Mouse (Mus musculus) retina, postnatal 1 day (tissue): Measurements from ENCODE around the gene Adap2.
"Not testable (repeated sequence)": the region's sequence is repeated elsewhere in the genome, so short reads cannot be mapped to it uniquely, and the experiment has no call there.

Experiments
- DNase-seq: peaks from one replicate; pipeline ENCODE4 v3.0.0-alpha.2; 2012

Adap2 gene

DNA sequence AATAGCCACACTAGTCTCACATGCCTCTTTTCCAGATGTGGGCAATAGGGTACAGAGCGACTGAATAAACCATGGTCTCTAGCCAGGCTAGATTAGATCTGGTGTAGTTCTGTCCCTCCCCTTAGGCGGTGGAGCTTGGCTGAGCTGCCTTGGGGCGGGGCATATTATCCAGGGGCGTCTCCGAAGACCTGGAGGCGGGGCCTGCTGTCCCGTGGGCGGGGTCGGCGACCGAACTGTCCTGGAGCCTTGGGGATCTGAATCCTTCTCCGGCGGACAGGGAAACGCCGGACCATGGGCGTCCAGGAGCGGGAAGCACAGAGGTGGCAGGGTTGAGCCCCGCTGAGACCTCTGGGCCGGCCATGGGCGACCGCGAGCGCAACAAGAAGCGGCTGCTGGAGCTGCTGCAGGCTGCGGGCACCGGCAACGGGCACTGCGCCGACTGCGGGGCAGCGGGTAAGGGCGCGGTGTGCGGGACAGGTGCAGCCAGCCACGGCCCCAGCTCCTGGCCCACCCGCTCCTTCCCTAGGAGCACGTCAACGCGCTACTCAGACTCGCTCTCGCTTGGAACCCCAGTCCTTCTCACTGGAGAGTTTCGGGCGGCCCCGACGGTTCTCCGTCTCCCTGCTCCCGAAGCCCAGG, at the start of gene Adap2:
TSS of gene Adap2 (plus strand) at position 249 of the 639 bp plus-strand sequence.
- peak; percentile 86 for DNase-seq

DNA sequence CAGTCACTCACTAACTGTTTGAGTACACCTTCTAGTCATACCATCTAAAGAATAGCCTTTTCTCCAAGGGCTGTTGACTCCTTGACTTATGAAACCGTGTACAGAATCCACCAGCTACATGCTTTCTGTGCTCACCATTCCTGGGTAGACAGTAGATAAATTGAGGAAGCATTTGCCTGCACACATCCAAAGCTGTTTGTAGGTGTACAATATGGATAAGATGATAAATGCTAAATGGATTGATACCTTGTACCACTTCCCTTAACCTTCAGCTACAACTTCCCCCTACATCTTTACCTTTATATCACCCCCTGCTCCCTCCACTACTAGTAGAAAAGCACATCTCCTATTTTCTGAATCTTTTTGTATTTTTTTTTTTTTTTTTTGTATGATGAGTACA, 49.5 kb upstream of the Adap2 start:
- no peak for DNase-seq

DNA sequence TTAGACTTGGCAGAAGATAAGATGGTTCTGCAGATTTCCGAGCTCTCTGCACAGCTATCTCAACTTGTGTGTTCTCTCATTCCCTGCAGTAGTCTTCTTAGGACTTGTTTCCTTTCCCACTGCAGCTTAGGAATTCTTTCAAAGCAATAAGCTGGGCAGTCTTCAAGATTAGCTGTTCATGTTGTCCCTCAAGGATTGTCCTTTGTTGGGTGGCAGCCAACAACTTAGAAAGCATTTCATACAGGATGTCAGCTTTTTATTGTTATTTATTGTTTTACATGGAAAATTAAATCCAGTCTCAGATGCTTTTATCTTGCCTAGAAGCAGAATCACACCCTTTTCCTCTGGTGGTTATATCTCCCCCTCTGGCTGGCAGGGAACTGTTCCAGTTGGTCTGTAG, 37.5 kb upstream of the Adap2 start:
- DNase-seq, result no peak

DNA sequence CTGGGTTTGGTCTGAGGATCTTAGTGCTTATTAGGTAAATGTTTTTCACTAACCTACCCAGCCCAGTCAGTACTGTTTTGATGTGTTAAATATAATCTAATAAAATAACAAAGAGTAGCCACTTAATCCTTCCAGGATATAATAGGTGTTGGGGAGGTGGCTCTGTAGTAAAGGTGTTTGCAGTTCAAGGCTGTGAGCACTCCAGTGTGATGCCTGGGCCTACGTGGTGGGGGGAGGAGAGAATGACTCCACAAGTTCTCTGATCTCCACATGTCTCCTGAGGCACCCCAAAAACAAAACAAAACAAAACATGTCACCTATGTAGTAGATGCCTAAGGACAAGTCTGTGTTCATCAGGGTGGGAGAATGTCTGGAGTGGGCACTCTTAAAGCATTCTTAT, 21.9 kb upstream of the Adap2 start:
- no peak for DNase-seq

DNA sequence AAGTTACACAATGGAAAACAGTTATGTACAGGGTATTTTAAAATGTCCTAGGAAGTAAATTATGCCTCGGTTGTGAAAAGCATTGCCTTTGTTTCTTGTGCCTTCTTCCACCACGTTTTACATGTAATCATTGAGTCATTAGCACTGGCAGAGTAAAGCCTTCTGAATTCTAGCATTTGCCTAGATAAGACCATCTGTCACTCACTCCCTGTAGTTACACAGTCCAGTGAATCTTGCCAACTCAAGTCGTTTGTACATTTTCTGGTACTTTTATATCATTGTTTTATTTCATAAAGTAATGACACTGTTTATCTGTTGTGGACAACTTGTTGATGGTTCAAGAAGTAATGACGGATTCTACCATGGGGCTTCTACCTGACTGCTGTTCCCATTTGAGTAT, 19.2 kb upstream of the Adap2 start:
- no peak for DNase-seq

DNA sequence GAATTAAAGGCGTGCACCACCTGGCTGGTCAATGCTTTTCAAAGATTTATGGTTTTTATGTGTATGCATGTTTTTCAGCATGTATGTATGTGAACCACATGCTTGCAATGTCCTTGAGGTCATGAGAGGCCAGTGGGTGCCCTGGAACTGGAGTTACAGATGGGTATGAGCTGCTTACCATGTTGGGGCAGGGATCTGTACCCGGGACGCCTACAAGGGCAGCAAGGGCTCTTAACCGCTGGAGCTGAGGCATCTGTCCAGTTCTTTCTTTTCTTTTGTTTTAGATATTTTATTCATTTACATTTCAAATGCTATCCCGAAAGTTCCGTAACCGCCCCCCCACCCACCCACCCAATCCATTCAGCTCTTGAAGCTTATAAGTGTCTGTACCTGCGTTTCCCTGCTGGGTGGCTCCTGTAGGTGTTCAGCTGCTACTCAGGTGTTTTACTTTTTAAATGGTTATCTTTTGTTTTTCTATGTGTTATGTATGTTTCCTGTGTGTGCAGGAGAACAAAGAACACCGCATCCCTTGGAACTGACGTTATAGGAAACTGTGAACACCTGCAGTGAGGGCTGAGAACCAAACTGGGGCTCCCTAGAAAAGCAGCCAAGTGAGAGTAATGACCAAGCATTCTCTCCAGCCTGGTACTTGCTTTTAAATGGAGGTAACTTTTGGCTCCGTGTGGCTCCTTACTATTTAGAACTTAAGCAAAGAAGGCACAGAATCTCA, 17.8 kb upstream of the Adap2 start:
- no peak for DNase-seq

DNA sequence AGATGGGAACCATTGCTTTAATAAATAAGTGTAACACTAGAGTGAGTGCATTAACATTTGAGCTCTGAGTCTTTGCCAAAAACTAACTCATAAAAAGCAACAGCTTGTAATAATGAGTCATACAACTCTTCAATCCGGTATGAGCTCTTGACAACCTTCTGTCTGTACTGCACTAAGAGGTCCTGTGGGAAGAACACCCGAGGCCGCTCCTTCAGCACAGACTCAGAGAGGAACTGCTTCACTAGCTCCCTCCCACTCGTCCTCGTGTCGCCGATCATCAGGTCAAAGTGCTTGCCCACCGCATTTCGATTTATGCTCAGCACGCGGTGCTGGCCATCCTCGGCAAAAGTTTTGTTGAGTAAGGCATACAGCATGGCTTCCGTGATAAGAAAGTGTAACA, 17.1 kb upstream of the Adap2 start:
- no peak for DNase-seq

DNA sequence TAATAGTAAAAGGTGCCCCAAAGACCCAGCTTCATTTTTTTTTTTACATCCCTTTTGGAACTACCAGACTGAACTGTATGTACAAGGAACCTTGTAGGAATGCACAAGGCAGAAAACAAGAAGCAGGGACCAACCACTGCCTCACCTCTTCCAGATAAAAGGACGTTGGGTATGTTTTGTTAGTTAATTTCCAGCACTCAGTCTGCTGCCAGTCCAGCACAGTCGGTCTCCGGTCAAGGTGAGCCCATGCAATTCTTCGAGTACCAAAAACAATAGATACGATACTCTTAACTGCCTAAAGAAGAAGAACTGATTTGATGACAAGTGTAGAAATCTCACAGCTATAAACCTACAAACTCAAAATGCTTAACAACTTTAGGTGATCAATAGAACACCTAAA, 16.1 kb upstream of the Adap2 start:
- DNase-seq, result no peak

DNA sequence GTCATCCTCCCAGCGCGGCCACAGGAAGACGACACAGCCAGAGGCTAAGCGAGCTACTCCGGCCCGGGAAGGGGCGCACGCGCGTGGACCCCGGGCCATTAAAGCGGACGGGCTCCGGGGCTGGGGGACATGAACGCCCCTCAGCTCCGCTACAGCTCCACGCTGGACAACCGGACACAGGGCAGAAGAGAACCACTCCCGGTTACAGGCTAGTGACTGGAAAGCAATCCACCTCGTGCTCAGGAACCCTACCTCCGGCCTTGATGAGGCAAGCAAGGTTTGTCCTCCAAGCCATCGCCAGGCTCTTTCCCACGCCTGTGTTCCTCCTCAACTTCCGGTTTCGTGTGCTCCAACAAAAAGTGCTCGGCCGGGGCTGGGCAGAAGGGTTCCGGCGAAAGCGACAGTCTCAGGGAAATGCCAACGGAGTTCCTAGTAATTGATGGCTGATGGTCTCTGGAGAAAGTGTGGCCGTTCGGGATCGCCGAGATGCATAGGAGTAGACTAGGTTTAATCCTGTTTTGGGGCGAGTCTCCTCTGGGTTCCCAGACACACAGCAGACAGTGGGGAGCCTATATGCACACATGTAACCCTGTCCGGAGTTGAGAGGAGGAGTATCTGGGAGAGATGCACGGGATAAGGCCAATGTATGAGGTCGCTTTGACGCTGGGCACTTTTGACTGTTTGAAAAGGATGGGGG, 11.9 kb upstream of the Adap2 start, which contains the start of gene Tefm:
TSS of gene Tefm (minus strand) at position 351 of the 697 bp plus-strand sequence.
- peak; percentile 95 for DNase-seq

DNA sequence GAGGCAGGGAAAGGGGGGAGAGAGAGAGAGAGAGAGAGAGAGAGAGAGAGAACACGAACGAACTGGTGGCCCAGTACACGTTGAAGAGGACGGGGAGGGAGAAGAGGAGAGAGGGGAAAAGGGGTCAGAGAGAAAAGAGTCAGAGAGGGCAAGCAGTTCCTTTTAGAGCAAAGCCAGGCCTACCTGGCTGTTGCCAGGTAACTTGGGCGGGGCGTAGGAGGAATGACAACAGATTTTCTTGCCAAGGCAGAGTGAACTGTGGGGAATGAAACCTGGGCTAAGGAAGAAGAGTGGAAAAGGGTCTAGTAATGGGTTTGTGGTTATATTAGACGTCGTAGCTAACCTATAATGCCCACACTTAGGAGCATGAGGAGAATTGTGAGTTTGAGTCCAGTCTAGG, 11.0 kb upstream of the Adap2 start:
- DNase-seq, result no peak

DNA sequence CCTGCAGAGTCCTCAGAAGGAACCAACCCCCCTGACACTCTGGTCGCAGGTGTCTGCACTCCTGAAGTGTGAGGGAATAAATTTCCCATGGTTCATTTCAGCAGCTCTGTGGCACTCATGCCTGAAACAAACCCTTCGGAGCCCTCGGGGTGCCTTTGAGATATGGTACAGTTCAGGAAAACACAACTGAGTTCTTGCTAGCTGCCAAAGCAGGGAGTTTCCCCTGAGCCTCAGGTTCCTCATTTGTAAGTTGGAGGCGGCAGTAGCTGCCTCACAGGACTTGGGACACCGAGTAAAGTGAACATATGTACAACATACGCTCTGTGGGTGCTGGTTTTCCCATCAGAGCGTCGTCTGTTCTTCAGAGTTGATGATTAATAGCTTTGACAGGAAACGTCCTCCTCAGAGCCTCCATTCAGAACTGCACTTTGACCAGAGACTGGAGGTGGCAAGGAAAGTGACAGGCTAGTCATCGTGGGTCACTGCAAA, 8.1 kb upstream of the Adap2 start:
- DNase-seq, result peak; percentile 15

DNA sequence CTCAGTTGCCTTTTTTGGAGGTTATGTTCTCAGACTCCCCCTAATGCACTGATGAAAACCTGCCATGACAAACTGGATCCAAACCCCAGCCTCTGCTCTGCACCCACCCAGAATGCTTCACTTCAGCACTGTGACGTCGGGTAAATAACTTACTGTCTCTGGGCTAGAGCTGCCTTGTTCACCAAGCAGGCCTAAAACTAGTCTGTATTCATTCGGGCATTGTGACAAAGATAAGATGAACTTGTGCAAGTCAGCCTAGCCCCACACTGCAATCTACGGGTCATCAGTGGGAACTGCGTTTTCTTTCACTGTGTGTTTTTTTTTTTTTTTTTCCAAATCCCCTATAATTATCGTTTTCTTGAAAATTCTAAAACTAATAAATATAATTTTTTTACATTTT, 6.2 kb upstream of the Adap2 start:
- no peak for DNase-seq

DNA sequence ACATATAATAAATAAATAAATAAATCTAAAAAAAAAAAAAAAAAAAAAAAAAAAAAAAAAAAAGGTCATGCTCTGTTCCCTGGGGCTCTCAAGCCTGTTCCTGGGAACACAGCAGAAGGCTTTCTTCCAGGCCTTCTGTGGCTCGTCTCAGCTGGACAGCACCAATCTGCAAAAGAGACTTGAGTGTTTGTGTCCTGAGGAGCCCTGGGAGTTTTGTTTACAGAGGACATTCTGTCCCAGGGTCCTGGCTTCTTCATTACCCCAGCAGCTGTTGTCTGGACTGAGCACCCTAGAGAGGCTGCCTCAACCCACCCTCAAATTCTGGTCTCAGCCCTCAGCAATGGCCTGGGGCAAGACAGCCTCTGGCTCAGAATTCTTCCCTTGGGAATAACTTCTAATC, 5.6 kb upstream of the Adap2 start:
- peak; percentile 17 for DNase-seq

DNA sequence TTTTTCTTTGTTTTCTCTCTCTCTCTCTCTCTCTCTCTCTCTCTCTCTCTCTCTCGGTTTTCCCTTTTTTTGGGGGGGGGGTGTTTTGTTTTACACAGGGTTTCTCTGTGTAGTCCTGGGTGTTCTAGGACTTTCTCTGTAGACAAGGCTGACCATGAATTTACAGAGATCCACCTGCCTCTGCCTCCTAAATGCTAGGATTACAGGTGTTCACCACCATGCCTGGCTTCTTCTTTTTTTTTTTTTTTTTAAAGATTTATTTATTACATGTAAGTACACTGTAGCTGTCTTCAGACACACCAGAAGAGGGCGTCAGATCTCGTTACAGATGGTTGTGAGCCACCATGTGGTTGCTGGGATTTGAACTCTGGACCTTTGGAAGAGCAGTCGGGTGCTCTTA, 4.9 kb upstream of the Adap2 start:
- DNase-seq, result not testable (repeated sequence)

DNA sequence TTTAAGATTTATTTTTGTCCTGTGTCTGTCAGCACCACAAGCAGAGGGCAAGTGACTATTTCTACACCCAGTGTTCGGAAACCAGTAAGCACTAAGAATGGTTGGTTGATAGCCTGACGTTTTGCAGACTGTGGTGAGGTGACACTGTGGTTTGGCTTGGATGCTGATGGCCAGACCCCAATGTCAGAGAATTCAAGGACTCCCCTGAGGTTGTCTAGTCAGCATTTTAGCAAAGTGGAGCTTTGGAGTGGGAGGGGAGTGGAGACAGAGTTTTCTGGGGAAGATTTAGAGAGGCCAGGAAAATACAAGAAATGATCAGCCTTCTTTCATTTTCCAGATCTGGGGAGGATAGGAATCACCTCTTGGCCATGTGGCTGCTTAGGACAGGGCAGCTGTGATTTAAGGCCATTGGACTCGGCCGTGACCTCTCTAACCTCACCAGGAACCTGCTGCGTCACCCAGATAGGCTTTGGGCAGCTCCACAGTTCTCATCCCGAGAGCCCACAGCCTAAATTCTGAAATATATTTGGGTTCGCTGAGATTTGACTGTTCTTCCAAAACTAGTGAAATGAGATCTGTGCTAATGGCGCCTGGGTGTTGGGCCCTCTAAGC, 4.4 kb upstream of the Adap2 start:
- DNase-seq, result no peak

DNA sequence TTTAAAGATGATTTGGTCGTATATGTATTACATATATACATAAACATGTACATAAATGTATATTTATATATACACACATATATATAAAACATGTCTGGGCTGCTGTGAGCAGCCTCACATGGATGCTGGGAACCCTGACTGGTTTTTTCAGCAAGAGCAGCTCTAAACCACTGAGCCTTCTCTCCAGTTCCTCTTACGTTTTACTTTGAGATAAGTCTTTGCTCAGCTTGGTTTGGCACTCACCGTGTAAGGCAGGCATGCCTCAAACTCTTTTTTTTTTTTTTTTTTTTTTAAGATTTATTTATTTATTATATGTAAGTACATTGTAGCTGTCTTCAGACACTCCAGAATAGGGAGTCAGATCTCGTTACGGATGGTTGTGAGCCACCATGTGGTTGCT, 3.3 kb upstream of the Adap2 start:
- DNase-seq, result no peak

DNA sequence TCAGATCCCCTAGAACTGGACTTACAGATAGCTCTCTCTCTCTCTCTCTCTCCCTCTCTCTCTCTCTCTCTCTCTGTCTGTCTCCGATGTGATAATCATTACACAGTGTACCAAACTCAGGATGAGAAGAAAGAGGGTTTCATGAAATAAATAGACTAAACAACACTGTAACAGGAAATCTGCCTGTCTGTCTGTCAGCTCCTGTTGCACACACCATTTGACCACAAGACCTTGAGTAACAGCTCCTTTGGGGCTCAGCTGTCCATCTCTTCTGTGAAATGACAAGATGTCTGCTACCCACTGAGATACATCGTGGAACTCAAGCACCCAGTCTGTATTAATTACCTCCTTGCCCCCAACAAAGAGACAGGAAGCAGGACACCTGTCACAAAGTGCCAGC, 2.4 kb upstream of the Adap2 start:
- no peak for DNase-seq

DNA sequence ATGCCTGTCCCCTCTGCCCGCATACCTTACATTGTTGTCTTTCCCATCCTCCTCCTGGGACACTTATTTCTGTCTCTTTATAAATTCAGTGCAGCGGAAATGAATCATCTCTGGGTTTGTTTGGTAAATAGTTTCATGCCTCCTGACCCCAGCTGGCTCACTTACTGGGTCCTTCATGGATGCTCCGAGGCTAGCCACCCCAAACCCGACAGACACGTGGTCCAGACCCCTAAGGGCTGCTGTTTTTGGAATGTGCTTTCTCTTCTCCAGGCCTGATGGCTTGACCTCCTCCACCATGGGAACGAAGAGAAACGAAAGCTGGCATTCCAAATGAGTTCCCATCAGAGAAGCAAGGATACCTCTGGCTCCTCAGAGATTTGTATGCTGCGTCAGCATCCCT, 1.5 kb upstream of the Adap2 start:
- no peak for DNase-seq

DNA sequence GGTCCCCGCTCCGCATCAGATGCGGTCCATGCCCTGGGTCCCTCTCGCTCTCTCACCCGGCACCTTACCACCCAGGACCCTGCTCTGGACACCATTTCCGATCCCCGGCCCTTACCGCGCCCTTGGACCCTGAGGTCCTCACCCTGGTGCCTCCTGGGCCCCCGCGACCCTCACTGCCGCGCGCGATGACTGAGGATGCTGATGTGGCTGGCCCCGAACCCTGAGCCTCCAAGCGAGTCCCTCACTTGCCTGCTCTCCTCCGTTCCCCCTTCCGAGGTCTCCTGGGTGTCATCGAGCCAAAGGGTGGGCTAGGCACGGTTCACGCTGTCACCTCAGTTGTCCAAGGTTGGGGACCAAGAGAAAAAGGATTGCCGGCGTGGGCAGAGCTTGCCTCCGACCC, 596 bp downstream of the Adap2 start:
- DNase-seq, result no peak

DNA sequence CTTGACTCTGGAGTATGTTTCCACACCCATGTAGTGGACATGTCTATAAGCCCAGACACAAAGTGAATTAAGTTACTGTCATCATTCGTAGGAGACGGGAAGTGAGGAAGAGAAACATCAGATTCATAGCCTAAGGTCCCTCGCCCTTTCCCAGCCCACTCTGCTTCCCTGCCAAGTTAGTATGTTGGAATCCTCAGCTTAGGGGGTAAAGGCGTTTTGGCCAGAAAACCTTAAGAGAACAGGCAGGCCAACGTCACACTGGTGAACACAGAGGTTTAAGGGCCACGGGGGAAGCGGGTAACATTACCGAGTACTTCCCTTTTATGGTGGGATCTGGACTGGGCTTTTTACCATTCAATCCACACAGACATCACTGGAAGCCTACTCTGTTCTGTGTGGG, 1.6 kb downstream of the Adap2 start:
- DNase-seq, result no peak

DNA sequence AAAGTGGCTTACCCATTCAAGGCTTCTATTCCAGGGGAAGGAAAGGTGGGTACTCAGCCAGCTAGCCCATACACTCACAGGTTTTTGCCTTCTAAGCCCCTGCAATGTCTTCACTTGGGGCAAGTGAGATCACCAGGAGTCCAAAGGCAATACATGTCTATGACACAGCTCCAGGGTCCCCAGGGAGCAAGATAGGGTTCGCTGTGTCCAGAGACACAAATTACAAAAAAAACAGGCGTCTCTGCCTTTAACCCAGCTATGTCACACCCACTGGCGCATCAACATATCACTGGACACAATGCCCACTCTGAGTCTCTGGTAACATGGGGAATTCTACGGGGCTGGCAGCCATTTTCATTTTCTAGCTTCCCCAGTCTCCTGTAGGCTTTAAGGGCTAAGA, 2.1 kb downstream of the Adap2 start:
- DNase-seq, result no peak

DNA sequence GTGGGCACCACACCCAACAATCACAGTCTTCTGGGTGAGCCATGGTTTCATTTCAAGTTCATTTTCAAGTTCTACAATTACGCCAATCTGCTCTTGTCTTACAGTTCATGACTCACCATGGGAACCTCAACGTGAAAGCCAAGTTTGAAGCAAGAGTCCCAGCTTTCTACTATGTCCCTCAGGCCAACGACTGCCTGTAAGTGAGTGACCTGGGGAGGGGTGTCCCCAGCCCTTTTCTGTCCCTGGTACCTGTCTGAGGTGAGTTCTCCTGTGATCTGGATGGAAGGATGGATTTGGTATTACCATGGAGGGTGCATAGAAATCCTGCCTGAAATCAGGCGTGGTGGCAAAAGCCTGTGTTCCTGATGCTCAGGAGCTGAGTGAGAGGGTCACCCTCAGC, 2.9 kb downstream of the Adap2 start:
- DNase-seq, result no peak

DNA sequence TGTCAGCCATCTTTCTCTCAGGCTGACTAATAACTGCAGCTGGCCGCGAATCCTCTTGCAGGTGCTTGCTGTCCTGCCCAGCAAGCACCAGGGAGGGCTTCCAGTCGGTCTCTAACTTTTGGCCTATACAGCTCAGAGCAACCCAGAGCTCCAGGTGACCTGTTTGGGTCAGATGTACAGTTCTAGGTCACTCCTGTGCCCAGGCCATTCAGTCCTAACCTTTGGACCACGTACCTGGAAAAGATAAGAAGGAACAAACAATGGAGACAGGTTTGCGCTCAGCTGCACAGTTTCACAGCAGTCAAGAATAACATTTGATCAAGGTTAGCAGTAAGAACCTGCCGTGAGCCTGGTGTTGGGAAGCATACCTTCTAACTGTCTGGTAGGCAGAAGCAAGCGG, 5.1 kb downstream of the Adap2 start:
- DNase-seq, result no peak

DNA sequence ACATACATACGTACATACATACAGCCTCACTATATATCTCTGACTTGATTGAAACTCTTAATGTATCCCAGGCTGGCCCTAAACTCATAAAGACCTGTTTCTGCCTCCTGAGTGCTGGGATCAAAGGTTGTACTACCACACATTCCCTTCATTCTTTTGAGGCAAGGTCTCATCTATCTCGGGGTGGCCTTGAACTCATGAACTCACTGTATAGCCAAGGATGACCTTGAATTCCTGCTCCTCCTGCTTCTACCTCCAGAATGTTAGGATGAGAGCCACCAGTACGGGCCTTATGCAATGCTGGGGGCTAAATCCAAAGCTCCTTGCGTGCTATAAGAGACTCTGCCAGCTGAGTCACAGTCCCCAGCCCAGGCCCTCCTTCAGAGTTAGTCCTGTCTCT, 7.1 kb downstream of the Adap2 start:
- DNase-seq, result no peak
